Mouse (Mus musculus) bone marrow, adult 2 months (tissue): ENCODE results near the gene Ephb2.

ENCODE experiments used
- CTCF ChIP-seq: fragments of 200-500 bp; IDR thresholded peaks from 2 replicates; pipeline ENCODE4 v1.5.1; 2011; ENCODE audit warnings: low read length, control low read depth; ENCODE audit not compliant: control insufficient read depth, insufficient read depth
- POLR2A ChIP-seq: fragments of 200-500 bp; IDR thresholded peaks from 2 replicates; pipeline ENCODE4 v1.6.1; 2011; ENCODE audit warnings: low read depth, mild to moderate bottlenecking, control low read depth, low read length, borderline replicate concordance; ENCODE audit not compliant: control insufficient read depth

GRCm38 (mm10) chr4:136714530-136714929, 121.3 kb downstream of the Ephb2 start:
- no peak for TF ChIP-seq CTCF
- TF ChIP-seq POLR2A = no peak
